Mouse (Mus musculus): ENCODE data around the gene Emc8. TPM values are rescaled to one million over a fixed set of nuclear protein-coding genes. Genes with fewer than 3 reads are reported as not detected.

Emc8 gene
- total RNA-seq (2023; ENCODE audit: inconsistent age) = 29.4 to 36.0 TPM (median 32.4 TPM) in 4 replicates

DNA sequence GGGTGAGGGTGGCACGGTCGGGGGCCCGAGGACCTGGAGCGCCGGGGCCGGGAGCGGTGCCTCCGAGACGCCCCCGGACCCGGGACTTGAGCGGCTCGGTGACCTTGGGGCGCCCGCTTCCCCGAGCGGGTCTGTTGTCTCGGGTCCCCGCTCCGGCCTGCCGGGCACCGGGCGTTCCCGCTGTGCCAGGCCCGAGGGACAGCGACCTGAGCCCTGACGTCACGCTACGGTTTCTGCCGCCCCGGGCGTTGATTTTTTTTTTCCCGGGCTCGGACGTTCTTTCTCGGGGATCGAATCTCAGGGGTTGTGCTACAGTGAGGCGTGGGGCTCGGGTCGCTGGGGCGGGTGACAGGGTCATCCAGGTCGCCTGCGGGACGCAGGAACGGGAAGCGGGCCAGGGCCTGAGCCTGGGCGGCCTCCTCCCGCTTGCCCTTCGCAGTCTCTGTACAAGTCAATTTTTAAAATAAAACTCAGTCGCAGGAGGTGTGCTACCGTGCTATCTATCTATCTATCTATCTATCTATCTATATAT is at the start of gene Emc8:
Gene Emc8 (minus strand): TSS at position 200 of the 532 bp plus-strand sequence.

DNA sequence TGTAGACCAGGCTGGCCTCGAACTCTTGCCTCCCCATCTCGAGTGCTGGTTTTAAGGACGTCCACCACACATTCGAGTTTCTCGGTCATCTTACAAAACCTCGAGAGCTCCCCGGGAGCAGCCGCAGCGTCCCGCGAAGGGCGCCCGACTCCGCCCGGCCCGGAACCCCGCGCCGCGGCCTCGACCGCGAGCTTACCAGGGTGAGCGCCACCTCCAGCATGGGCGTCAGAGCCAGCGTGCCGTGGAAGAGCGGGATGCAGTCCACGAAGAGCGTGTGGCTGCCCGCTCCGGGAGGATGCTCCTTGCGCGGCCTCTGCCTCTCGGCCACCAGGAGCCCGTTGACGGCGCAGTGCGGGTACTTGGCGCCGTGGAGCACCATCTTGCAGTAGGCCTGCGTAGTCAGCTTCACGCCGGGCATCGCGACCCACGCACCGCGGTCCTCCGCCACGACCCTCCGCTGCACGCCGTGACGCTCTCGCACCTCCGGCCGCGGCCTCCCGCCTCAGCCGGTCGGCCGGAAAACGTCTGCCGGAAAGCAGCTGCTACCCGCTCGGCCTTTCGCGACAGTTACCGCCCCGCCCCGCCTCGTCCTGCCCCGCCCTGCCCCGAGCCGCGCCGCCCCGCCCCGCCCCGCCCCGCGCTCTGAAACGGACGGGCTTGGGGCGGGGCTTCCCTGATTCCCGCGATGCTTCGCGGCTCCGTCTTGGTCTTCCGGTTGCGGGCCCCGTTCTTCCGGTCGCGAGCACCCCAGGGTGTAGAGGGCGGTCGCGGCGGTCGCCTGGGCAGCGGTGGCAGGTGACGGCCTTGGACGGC is 606 bp downstream of the Emc8 start, which contains the start of the genes Gm27021 and Cox4i1:
Gene Gm27021 (minus strand): TSS at position 519 of the 813 bp plus-strand sequence.
Gene Cox4i1 (plus strand): TSS at position 662 of the 813 bp plus-strand sequence.

DNA sequence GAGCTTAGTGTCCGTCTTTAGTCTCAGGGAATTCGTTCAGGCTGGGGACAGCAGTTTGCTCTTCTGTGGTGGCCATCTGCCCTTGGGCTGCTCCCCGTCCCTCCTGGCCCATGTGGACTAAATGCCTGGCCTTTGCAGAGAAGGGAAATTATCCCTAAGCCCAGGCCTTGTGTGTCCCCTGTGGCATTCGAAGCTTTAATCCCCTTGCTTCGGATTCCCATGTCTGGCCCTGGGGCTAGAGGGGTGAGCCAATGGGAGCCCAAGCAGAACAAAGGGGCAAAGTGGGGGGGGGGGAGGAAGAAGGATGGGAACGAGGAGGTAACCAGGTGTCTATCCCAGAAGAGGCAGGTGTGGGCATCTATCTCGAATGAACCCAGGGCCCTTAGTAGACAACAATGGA is 20.8 kb downstream of the Emc8 start, which contains the start of gene 1190005I06Rik:
Gene 1190005I06Rik (minus strand): TSS at position 101 of the 400 bp plus-strand sequence.

Other genes starting within 250 kb of the Emc8 start
- gene Gins2, start 79.3 kb downstream of the Emc8 start, total RNA-seq (2023; ENCODE audit: inconsistent age) = 2.0 to 4.3 TPM (median 3.7 TPM) in 4 replicates
- gene 1190005I06Rik, start 20.9 kb downstream of the Emc8 start, total RNA-seq (2023; ENCODE audit: inconsistent age) = not detected in 4 replicates
- not detected in 4 replicates for gene Gm27021, start 494 bp downstream of the Emc8 start, total RNA-seq (2023; ENCODE audit: inconsistent age)
- gene Cox4i1, start 351 bp downstream of the Emc8 start, total RNA-seq (2023; ENCODE audit: inconsistent age) = 422 to 437 TPM (median 424 TPM) in 4 replicates
- 394 to 437 TPM (median 405 TPM) in 4 replicates for gene Irf8, start 67.8 kb upstream of the Emc8 start, total RNA-seq (2023; ENCODE audit: inconsistent age)

Data from B cell, adult (primary cell).